Mouse (Mus musculus) cerebellum, postnatal 4 days (tissue): Measurements from ENCODE around the gene 1810062G17Rik.

Experiments
- DNase-seq, 2 experiments: peaks; one replicate each; pipeline ENCODE4 v3.0.0; 2022; ENCODE audit warnings: low spot score in 2 of 2, mixed read lengths in 1 of 2

The 1810062G17Rik gene

DNA sequence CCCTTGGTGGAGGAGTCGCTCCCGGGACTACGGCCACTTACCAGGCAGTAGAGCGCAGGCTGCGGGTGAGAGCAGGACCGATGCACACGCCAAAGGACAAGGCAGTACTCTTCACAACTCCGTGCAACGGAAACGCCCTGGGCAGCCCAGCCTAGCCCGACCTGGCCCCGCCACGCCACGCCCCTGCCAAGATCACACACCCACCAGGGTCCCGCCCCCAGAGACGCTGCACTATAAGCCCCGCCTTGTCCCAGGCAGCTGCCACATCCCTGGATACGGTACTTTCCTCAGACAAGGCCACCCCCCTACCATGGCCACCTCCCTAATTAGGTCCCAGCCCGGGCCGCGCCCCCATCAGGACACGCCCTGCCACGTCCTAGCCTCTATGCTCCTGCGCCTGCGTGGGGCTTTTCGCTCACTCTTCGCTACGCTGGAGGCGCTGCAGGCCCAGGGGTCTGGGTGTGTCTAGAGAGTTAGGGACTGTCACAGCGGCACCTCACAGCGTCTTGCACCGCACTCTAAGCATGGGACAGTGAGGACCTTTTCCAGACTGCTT, at the start of gene 1810062G17Rik, which contains the start of gene Anxa5:
TSS of gene 1810062G17Rik (plus strand) at position 406 of the 556 bp plus-strand sequence.
TSS of gene Anxa5 (minus strand) at position 363 of the 556 bp plus-strand sequence.
- DNase-seq: peak; percentile 65 to 78

DNA sequence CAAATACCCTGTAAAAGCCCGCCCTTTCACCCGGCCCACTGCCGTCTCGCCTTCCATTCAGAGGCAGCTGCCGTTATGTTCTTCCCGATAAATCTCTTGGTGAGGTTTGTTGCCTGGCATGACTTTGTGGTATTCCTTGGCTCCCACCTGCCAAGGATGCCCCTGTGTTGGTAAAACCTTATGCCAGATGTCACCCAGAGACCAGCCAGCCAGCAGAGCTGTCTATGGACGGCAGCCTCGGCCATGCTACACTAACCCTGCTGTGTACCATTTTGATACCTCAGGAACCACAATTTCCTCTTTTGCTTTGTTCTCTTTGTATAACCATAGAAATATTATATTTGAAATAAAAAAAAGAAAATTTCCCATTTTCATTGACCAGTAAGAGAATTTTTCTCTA, 48.4 kb upstream of the 1810062G17Rik start:
- DNase-seq: no peak

DNA sequence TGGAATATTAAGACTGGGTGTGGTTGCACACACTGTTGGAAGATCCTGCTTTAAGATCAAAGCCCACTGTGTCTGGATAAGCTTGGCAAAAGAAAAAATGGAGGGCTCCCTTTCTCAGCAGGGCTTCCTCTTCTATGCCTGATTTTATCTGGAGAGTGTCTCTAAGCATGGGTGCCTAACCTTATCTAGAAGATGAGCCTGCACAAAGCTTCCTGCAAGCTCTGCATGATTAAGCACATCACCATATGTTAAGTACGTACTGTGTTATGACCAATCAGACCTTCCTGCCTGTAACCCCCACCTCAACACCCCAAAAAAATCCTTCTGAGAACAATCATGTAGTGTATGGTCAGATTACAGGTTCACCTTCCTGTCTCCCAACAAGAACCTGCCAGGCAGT, 45.4 kb upstream of the 1810062G17Rik start:
- no peak for DNase-seq

DNA sequence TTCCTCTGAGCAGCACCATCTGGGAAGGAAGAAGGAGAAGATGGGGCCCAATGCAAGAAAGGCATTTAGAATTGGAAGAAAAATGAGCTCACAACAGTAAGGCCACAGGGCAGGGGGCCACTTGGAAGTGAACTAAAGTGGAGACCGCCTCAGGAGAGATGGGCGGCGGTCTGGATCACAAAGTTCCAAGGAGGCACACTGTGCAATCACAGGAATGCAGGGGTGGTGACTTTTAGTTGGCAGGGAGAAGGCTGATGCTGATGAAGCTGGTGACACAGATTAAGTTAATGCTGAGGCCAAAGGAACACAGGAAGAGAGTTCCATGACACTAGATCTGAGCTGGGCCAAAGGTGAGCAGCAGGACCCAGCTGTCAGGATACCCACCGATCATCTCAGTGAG, 35.5 kb upstream of the 1810062G17Rik start:
- no peak for DNase-seq

DNA sequence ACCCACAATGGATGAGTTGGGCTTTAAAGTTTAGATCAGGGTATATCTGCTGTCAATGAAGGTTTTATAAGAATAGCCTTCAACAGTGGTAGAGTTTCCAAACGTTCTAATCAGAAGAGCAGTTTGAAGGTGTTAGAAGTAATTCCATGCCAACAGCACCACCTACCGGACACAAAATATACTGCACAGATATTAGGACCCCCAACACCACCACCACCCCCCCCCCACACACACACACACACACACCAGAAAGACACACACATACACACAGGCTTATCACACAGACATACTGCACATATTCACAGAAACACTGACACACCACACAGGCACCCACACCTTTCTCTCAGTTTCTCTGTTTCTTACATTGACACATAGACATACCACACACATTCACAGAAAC, 33.3 kb upstream of the 1810062G17Rik start:
- peak in 1 of 2 experiments; percentile 52 for DNase-seq

DNA sequence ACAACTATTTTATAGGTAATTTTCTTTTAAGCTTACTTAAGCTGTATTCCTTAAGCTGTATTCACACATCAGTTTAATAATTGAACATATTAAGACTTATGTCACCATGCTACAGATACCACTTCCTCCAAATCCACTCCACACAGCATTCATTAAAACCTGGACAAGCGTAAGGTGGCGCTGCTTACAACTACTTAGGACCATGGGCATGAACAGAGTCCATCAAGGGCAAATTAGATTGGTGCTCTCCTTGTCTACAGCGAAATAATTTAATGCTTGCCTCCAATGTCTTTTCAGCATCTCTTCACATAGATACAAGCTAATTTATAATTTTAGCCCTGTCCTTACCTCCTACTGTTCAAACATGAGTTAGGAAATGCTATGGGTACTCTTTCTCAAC, 29.7 kb upstream of the 1810062G17Rik start:
- no peak for DNase-seq

DNA sequence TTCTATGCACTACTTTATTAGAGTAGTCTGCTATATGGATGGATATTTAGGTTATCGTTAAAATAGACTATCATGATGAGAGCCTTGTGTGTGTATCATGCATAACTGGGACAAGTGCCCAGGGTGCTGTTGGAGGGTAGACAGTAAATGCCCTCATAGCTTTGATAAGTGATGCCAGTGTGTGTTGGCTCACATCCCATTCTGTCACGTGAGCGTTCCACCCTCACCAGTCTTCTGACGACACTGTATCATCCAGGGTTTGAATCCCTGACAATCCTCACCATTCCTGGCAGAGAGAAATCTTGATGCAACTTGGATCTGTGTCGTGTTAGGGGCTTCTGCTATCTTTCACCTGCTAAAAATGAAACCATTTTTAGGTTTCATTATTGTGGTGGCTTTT, 29.2 kb upstream of the 1810062G17Rik start:
- no peak for DNase-seq

DNA sequence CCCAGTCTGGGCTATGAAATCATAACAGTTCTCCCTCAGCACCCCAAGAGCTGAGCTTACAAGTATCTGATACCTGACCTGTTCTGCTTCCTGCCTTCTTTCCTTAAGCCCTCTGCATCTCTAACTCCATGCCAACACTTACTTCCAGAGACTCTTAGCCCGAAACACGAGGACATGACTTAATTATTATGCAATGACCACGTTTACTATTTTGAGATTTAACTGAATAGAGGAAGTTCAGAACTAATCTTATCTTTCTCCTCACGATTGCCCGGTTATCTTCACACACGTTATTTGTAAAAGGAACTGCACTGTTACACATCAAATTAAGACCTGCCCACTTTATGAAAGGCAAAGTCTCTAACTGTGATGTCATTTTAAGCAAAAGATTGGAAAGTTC, 28.8 kb upstream of the 1810062G17Rik start:
- DNase-seq: no peak

DNA sequence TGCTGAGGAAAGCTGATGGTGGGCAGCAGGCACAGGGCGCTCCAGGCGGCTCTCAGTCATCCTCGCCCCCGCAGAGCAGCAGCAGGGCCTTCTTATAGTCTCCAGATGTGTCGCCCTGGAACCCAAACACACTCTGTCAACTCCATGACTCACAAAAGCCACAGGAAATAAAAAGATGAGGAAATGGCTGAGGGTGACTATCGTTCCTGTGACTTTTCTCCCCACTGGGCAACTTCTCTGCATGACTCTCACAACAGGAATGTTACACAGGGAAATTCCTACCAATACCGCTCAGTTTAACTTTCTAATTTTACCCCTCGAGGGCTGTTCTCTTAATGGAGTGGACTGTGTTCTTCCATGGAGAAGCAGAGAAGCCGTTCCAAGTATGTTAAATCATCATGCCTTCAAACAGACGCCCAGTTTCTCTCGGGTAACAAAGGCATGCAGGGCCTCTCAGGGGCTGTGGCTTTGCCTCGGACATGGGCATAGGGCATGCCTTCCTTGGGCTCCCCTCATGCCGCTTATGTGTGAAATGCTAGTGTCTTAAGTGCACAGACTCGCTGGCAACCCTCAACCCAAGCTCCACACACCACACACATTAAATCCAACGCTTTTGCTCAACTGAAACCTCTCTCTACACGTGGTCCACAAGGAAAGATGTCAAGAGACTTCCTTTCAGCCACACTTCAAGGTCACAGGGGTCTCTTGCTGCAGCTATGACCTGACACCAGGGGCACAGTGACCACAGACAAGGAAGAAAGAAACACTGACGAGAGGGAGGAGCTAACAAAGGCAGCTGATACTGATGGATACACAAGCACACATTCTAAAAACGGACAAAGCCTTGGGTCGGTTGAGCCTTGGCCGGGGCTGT, 26.2 kb upstream of the 1810062G17Rik start:
- no peak for DNase-seq

DNA sequence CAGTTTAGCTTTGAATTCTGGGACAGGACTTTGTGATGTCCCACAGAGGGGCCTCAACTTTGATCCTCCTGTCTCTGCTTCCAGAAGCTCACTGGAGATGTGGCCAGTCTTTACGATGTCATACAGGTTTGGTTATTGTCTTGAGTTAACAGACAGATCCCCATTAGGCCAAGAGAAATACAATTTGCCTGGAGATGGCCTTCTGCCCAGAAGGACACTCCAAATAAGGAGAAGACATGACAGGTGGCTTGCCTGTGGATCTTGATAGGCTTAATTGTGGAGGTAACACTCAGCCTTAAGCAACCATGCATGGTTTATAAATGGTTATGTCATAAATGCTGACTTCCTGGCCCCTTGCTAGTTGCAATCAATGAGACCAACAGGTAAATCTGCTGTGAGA, 23.2 kb upstream of the 1810062G17Rik start:
- DNase-seq: no peak

DNA sequence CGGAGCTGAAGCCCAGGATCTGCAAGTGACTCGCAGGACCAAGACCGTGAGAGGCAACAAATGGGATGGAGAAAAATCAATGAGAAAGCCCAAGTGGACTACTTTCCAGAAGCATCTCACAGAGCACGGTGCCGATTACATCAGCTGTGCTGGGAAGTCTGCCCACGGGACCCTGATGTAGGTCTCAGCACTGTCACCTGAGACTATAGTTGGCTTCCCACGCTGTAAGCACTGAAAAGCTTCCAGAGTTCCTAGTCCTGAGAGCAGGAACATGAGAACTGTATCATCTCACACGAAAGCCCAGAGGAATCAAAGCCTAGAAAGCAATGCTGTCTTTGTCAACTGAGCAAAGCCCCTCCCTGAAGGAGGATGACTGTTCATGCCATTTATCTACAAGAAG, 20.6 kb upstream of the 1810062G17Rik start:
- no peak for DNase-seq

DNA sequence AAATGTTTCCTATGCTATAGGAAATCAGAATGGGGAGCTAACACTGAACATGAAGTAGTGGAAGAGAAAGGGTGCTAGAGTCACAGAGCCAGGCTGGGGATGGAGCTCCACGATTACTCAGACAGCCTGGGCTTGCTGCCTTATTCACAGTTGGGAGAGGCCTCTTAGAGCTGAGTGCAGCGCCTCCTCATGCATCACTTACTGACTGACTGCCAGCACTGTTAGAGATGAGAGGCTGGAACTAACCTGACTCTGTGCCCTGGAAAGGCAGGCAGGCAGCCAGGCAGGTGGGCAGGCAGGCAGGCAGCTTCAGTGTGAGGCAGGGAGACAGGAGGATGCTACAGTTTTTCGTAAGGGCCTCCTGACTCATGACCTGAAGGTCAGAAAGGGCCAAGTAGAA, 20.2 kb upstream of the 1810062G17Rik start:
- no peak for DNase-seq

DNA sequence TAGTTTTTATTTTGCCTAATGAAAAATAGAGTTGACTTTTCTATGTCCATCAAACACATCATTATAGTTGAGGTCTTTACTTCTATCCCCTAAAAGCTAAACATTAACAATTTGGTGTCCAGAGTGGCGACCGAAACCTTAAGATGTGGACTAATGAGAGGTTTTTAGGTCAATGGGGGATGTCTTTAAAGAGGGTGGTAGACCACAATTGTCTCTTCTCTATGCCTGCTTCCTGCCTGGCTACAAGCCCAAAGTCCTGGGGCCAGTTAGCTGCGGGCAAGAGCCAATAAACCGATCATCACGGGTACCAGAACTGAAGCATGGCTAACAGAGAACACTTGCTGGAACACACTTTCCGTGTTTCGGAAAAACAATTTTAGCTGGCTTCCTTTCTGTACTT, 15.0 kb upstream of the 1810062G17Rik start:
- DNase-seq: no peak

DNA sequence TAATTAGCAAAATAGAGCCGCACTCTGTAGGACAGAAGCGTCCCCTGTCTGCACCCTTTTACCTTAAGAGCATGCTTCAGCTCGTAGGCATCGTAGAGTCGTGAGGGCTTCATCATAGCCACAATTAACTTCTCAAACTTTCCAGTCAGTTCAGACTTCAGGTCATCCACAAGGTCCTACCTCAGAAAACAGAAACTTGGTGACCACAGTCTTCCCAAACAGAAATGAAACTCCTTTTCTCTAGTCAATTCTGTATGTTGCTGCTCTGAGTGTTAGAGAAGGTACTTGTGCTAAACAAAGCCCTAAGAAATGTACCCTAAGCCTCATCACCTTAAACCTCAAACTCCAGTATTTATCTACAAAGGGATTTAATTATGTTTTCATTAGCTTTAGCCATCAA, 13.9 kb upstream of the 1810062G17Rik start:
- DNase-seq: no peak

DNA sequence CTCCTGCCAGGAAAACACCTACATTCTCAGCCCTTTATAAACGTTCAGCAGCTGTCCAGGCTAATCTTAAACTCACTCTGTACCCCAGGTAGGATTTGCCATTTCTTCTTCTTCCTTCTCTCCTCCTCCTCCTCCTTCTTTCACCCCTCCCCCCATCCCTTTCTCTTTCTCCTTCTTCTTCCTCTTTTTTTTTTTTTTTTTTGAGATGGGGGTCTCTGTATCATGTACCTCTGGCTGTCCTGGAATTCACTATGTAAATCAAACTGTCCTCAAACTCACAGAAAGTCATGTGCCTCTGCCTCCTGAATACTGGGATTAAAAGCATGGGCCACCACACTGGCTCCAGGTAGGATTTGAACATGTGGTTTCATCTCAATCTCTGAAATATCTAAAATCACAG, 13.4 kb upstream of the 1810062G17Rik start:
- no peak for DNase-seq

DNA sequence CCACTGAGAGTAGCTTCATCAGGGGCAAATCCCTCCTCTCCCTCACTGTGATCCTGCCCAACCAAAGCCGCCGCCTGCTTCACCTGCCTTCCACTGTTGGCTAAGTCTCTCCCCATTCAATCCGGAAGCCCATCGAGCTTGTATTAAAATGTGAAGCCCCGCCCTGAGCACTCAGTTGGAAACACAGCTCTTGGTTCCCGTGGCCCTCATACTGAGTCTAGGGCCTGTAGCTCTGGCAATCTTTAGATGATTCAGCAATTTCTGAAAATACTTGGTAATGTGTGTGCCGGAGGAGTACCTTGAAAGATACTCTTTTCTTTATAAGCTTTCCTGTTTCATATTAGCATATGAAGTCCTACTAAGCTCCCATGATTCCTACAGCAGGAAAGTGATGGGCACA, 10.2 kb upstream of the 1810062G17Rik start:
- DNase-seq: no peak

DNA sequence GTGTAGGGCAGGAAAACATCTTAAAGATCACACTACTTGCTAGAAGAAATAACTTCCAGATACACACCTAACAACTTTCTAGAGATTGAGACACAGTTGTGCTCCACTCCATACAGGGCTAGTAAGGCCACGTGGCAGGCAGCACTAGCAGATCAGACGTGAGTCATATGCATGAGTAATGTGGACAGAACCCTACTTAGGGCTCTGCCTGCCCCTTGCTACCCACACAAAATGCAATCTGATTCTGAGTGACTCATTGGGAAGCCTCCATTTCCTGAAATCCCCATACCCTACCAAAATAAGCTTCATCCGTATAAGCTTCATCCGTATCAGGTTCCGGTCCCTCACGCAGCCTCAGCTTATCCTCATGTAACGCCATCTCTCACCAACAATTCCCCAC, 8.1 kb upstream of the 1810062G17Rik start:
- DNase-seq: no peak

DNA sequence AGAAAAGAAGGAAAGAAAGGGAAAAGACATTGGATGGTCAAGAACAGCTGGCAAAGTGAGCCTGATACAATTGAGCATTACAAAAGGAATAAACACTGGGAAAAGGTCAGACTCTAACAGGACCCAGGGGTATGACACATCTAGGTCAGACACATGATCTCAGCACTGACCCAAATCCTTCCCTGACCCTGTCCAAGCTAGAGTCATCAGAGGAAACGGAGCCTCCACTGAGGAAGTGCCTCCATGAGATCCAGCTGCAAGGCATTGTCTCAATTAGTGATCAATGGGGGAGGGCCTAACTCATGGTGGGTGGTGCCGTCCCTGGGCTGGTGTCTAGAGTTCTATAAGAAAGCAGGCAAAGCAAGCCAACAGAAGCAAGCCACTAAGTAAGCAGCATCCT, 6.9 kb upstream of the 1810062G17Rik start:
- no peak for DNase-seq

DNA sequence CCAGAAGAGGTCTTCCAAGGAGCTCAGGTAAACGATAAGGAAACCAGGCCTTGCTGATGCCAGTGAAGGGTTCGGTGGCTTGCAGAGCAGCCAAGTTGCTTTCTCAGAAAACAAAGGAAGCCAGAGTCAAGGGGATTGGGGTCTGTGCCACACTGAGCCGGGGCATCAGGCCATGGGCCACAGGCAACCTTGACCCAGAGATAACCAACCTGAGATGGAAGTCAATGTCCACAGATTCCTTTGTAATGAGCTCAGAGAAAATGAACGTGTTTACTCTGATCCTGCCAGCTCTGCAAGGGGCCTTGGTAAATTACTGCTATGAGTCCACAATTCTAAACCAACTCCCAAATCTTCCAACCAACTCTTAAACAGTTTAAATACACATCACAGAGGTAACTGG, 3.9 kb upstream of the 1810062G17Rik start:
- DNase-seq: no peak

DNA sequence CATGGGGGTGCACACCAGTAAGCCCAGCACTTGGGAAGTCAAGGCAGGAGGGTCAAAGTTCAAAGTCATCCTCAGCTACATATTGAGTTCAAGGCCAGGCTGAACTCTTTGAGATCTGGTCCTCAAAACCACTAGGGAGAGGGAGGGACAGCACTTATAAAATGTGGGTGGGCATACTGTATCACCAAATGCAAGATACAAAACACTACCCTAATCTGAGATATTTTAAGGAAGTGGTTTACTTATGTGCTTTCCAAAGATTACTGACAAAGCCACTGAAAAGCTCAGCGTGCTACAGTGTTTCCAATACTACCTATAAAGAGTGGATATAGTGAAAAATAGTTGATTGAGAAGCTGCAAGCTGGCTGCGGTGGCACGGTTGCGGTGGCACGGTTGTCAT, 2.5 kb upstream of the 1810062G17Rik start:
- DNase-seq: no peak

DNA sequence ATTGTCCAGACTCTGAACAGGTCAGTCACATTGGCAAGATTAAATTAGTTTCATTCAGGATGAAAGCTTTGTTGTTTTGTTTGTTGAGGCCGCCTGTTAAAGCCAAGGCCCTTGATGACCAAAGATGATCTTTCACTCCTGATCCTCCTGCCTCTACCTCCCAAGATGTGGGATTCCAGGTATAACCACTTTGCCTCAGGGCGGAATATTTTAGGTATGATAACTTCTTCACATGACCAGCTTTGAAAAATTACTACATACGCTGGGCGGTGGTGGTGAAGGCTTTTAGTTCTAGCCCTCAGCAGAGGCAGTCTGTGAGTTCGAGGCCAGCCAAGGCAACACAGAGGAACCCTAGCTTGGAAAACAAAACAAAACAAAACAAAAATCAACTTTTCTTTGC, 1.3 kb upstream of the 1810062G17Rik start:
- DNase-seq: no peak

DNA sequence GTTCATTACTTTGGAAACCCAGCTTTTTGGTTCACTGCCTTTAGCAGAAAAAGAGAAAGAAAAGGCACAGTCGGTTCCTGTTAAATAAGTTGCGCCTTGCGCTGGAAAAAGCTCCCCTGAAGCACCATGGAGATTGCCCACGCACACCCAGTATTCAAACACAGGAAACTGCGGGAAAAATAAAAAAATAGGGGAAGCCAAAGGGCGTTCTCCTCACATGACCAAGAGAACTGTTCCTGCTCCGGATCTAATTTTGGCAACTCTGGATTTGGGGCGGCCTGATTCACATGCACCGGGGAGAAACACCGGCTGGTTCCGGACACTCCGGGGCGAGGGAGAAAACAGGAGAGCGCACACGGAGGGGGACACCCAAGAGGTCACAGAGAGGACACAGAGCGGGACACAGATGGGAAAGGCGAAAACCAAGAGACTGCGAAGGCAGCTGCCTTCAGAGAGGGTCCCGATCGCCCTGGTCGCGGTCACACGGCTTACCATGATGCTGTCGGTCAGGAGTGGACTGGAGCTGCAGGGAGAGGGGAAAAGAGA, 726 bp upstream of the 1810062G17Rik start:
- no peak for DNase-seq
